Mouse (Mus musculus) thymus, postnatal 14 days (tissue): ENCODE measurements around the gene Arfip2.

Experiments
- DNase-seq: peaks from one replicate; pipeline ENCODE4 v3.0.0; 2021

Arfip2 gene

GRCm38 (mm10) chr7:105640233-105640893, at the start of gene Arfip2, which contains the start of gene Gm45799:
Arfip2 (minus strand) TSS chr7:105640416.
Gm45799 (plus strand) TSS chr7:105640552.
- peak; percentile 97 for DNase-seq

- DNase-seq: no peak
Measured at GRCm38 (mm10) chr7:105685541-105686197, 45.5 kb upstream of the Arfip2 start.

GRCm38 (mm10) chr7:105650639-105651435, 10.6 kb upstream of the Arfip2 start, which contains the start of gene Dnhd1:
Dnhd1 (plus strand) TSS chr7:105650827.
- peak; percentile 76 for DNase-seq

GRCm38 (mm10) chr7:105641936-105642335, 1.7 kb upstream of the Arfip2 start:
- no peak for DNase-seq

- DNase-seq: no peak
Measured at GRCm38 (mm10) chr7:105640894-105641255, 659 bp upstream of the Arfip2 start.

- DNase-seq: no peak
Measured at GRCm38 (mm10) chr7:105639756-105640155, 460 bp downstream of the Arfip2 start, which contains the start of gene Timm10b. Timm10b (plus strand) TSS chr7:105640056.

- DNase-seq: no peak
Measured at GRCm38 (mm10) chr7:105639304-105639703, 912 bp downstream of the Arfip2 start.

- DNase-seq: no peak
Measured at GRCm38 (mm10) chr7:105638776-105639175, 1.4 kb downstream of the Arfip2 start.

GRCm38 (mm10) chr7:105635726-105636125, 4.5 kb downstream of the Arfip2 start:
- DNase-seq: no peak

GRCm38 (mm10) chr7:105634272-105634920, 5.8 kb downstream of the Arfip2 start:
- no peak for DNase-seq

GRCm38 (mm10) chr7:105633801-105634135, 6.4 kb downstream of the Arfip2 start:
- no peak for DNase-seq

GRCm38 (mm10) chr7:105633127-105633800, 7.0 kb downstream of the Arfip2 start, which contains the start of gene Trim3:
Trim3 (minus strand) TSS chr7:105633571.
- DNase-seq: peak; percentile 89

GRCm38 (mm10) chr7:105632551-105632972, 7.7 kb downstream of the Arfip2 start:
- DNase-seq: no peak

- no peak for DNase-seq
Measured at GRCm38 (mm10) chr7:105628633-105629032, 11.6 kb downstream of the Arfip2 start.

- DNase-seq: no peak
Measured at GRCm38 (mm10) chr7:105625397-105625796, 14.8 kb downstream of the Arfip2 start.

GRCm38 (mm10) chr7:105621646-105622292, 18.4 kb downstream of the Arfip2 start:
- no peak for DNase-seq

- DNase-seq: no peak
Measured at GRCm38 (mm10) chr7:105621053-105621452, 19.2 kb downstream of the Arfip2 start.

GRCm38 (mm10) chr7:105619701-105620100, 20.5 kb downstream of the Arfip2 start:
- DNase-seq: no peak

GRCm38 (mm10) chr7:105617810-105618209, 22.4 kb downstream of the Arfip2 start:
- DNase-seq: no peak

- DNase-seq: no peak
Measured at GRCm38 (mm10) chr7:105616561-105616960, 23.7 kb downstream of the Arfip2 start.

- no peak for DNase-seq
Measured at GRCm38 (mm10) chr7:105615720-105616119, 24.5 kb downstream of the Arfip2 start.

GRCm38 (mm10) chr7:105614400-105614799, 25.8 kb downstream of the Arfip2 start:
- DNase-seq: no peak
